In genomic region chr16:97026803-97027202, GRCm38 (mm10) we compare ENCODE assay signal across 15 mouse cellular contexts.
"Had no signal": no experiment of that assay in that cellular context is flagged by ENCODE, and none has a peak within 500 bp of the region (broad histone marks: within the 10 kb centered on the region; RNA-seq: fewer than 3 reads in every experiment).

No protein-coding gene starts in this region.

- H3K27me3 ChIP-seq: limb, embryonic 15.5 days; liver, embryonic 12.5 days had no signal

- H3K9me3 ChIP-seq: limb, embryonic 15.5 days; liver, embryonic 12.5 days had no signal

- H3K4me3 ChIP-seq: limb, embryonic 15.5 days; liver, embryonic 12.5 days had no signal

- H3K27ac ChIP-seq: kidney, postnatal 0 days; limb, embryonic 15.5 days; liver, embryonic 12.5 days; stomach, postnatal 0 days had no signal

- H3K36me3 ChIP-seq: limb, embryonic 15.5 days; liver, embryonic 12.5 days had no signal

- H3K9ac ChIP-seq: limb, embryonic 15.5 days; liver, embryonic 12.5 days; lung, embryonic 14.5 days had no signal

- DNase-seq: kidney, adult 11 months; kidney, adult 9 months; kidney, postnatal 36 days; layer of hippocampus, adult 9-11 months; layer of hippocampus, postnatal 36 days; lung, embryonic 14.5 days; lung, postnatal 10 days; lung, postnatal 4 days; right cerebral cortex, adult 18-20 months; right cerebral cortex, postnatal 25 days; thymus, postnatal 4 days had no signal

- H3K4me2 ChIP-seq: limb, embryonic 15.5 days; liver, embryonic 12.5 days; lung, embryonic 14.5 days had no signal

- ATAC-seq: liver, embryonic 12.5 days had no signal

- H3K4me1 ChIP-seq: limb, embryonic 15.5 days; liver, embryonic 12.5 days had no signal
